Mouse (Mus musculus) olfactory bulb, adult 2 months (tissue): ENCODE data around the gene Papss1. TPM values are rescaled to one million over a fixed set of nuclear protein-coding genes. Genes with fewer than 3 reads are reported as not detected.

Source experiments
- H3K27ac ChIP-seq: fragments of 200-500 bp; 2 replicates; pipeline ENCODE4 v1.5.1; 2012; ENCODE audit warnings: low read depth, low read length; ENCODE audit not compliant: insufficient read depth
- H3K4me1 ChIP-seq: fragments of 200-500 bp; 2 replicates; pipeline ENCODE4 v1.6.1; 2012; ENCODE audit warnings: low read length; ENCODE audit not compliant: control insufficient read depth, insufficient read depth
- H3K4me3 ChIP-seq: fragments of 200-500 bp; 2 replicates; pipeline ENCODE4 v1.5.1; 2012; ENCODE audit warnings: mild to moderate bottlenecking, low read depth, low read length, moderate library complexity; ENCODE audit not compliant: insufficient read depth
- CTCF ChIP-seq: fragments of 200-500 bp; IDR thresholded peaks from 2 replicates; pipeline ENCODE4 v1.5.1; 2012; ENCODE audit warnings: low read depth, mild to moderate bottlenecking, low read length, moderate library complexity; ENCODE audit not compliant: insufficient read depth
- POLR2A ChIP-seq: fragments of 200-500 bp; IDR thresholded peaks from 2 replicates; pipeline ENCODE4 v1.6.1; 2012; ENCODE audit warnings: mild to moderate bottlenecking, low read depth, low read length, moderate library complexity; ENCODE audit not compliant: insufficient read depth
- WGBS: fragments of 180-500 bp; shearing (Covaris S2); methylation state at CpG from one replicate; pipeline ENCODE4 v1.1.7; 2018; 5-methylcytosine and 5-hydroxymethylcytosine counted together
- polyA plus RNA-seq: library from polyadenylated mRNA; stranded (reverse); fragments of >200 nt; gene quantifications from 2 replicates; pipeline ENCODE4 v1.2.4, GENCODE M21; 2012; ENCODE audit warnings: low replicate concordance; ENCODE audit not compliant: missing spikeins, insufficient read depth, insufficient read length

Gene Papss1
- polyA plus RNA-seq, 1 experiment = not detected

- Histone ChIP-seq H3K4me1 (peaks cover 10% of the 10 kb centered on the region), H3K27ac (no peak overlapping the region), H3K4me3 (no peak overlapping the region)
- no peak for TF ChIP-seq POLR2A
- TF ChIP-seq CTCF = no peak
- WGBS = 94% methylated on average over 11 of the region's 11 CpGs
These were observed 36.2 kb downstream of the Papss1 start for GRCm38 (mm10) chr3:131600726-131601125.

- Histone ChIP-seq H3K27ac (no peak overlapping the region), H3K4me1 (peaks cover 8% of the 10 kb centered on the region; the same call in 1 of the 2 replicates), H3K4me3 (no peak overlapping the region)
- TF ChIP-seq POLR2A (no peak), CTCF (no peak)
- 94% methylated on average over 1 of the region's 1 CpGs for WGBS
These were observed 36.8 kb downstream of the Papss1 start for GRCm38 (mm10) chr3:131601366-131601765.

DNA sequence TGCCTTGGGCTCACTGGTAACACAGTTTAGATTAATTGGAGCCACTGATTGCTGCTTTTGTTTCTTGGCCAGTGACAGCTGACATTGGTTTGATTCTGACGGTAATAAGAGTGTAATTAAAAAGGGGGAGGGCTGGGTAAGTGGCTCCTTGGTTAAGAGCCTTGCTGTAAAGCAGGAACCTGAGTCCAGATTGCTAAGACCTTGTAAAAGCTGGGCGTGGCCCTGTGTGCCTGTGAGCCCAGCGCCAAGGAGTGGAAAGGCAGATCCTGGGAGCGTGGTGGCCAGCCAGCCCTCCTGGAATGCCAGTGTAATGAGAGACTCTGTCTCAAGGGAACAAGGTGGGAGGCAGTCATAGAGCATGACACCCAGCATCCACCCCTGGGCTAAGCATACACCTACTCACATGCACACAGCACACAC is 38.4 kb downstream of the Papss1 start:
- Histone ChIP-seq H3K4me1 (peaks cover 8% of the 10 kb centered on the region; the same call in 1 of the 2 replicates), H3K27ac (no peak overlapping the region), H3K4me3 (no peak overlapping the region)
- 48% methylated on average over 4 of the region's 4 CpGs for WGBS
- TF ChIP-seq POLR2A (no peak), CTCF (no peak)

GRCm38 (mm10) chr3:131608112-131608511 is 43.5 kb downstream of the Papss1 start:
- no peak for TF ChIP-seq CTCF
- no peak for TF ChIP-seq POLR2A
- Histone ChIP-seq H3K4me1 (peaks cover 6% of the 10 kb centered on the region; the same call in 1 of the 2 replicates), H3K27ac (no peak overlapping the region), H3K4me3 (no peak overlapping the region)
- 92% methylated on average over 6 of the region's 6 CpGs for WGBS

DNA sequence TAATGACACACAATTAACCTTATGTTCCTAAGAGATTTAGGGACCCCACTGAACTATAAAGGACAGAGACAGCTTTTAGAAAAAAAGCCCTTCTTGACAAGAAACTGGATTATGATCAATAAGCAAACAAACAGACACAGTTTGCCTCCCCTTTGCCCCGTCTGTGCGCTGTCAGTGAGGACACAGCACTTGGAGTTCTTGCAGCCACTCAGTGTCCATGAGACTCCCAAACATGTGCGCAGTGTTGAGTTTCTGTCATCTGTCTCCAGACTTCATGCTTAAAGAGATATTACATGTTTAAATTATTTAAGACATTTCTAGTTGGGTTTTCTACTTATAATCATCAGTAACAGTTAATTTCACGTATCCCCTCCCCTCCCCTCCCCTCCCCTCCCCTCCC is 45.1 kb downstream of the Papss1 start:
- TF ChIP-seq POLR2A (no peak), CTCF (no peak)
- Histone ChIP-seq H3K4me1 (peaks cover 8% of the 10 kb centered on the region; the same call in 1 of the 2 replicates), H3K27ac (no peak overlapping the region), H3K4me3 (no peak overlapping the region)
- WGBS = 83% methylated on average over 4 of the region's 4 CpGs

DNA sequence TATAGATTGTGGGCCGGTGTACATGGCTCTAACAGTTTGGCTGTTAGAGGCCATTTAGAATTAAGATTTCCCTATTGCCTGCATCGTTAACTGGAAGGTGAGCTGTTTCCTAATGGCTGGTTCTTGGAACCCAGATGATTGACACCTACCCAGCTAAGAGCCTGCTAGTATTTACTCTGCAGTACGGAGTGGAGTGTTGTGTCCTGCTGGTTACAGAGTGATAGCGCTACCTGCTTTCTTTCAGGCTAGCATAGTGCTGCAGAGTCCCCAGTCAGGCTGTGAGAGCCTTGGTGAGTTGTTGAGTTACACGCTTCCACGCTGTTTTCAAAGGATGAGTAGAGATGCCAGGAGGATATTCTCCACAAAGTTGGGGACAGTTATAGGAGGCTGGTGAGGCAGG is 46.0 kb downstream of the Papss1 start:
- H3K27ac ChIP-seq = no peak overlapping the region
- H3K4me3 ChIP-seq = no peak overlapping the region
- 87% methylated on average over 6 of the region's 6 CpGs for WGBS
- no peak for TF ChIP-seq CTCF
- TF ChIP-seq POLR2A = no peak
- H3K4me1 ChIP-seq = peaks cover 8% of the 10 kb centered on the region; the same call in 1 of the 2 replicates

DNA sequence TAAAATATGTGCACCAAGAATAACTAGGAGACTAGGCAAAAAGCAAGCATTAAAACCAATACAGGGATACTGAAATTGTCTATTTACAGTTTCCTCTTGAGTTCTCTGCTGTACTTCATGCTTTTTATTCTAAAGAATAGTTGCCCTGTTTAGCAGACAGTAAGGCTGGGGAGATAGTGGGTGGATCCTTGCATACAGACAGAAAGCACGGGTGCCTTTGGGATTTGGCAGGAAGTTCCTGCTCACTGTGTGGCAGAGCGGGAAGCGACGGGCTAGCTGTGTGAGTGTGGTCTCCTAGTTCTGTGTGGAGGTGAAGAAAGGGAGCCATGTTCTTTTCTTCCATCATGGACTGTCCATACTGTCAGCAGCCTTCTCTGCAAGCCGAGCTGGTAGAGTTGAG is 48.3 kb downstream of the Papss1 start:
- H3K4me1 ChIP-seq = peaks cover 8% of the 10 kb centered on the region; the same call in 1 of the 2 replicates
- WGBS = 48% methylated on average over 5 of the region's 5 CpGs
- TF ChIP-seq POLR2A = no peak
- TF ChIP-seq CTCF = no peak
- no peak overlapping the region for H3K4me3 ChIP-seq
- no peak overlapping the region for H3K27ac ChIP-seq

DNA sequence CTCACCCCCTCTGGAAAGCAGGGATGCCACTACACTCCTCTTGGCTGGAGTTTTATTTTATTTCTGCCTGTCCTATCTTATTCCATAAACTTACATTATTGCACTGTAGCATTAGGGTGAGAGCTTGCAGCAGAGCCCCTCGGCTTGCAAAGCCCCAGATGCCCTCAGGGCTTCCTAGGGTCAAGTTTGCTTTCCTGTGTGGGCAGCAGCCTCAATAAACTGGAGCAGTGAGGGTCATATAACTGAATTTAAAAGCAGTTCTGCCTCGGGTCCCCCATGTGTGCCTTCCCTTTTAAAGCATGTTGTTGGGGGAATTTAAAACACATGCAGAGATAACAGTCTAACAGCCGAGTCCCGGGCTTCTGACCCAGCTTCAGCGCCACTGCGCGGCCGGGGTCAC is 49.5 kb downstream of the Papss1 start:
- 87% methylated on average over 8 of the region's 8 CpGs for WGBS
- TF ChIP-seq CTCF (no peak), POLR2A (no peak)
- H3K27ac ChIP-seq = no peak overlapping the region
- peaks cover 8% of the 10 kb centered on the region; the same call in 1 of the 2 replicates for H3K4me1 ChIP-seq
- no peak overlapping the region for H3K4me3 ChIP-seq

DNA sequence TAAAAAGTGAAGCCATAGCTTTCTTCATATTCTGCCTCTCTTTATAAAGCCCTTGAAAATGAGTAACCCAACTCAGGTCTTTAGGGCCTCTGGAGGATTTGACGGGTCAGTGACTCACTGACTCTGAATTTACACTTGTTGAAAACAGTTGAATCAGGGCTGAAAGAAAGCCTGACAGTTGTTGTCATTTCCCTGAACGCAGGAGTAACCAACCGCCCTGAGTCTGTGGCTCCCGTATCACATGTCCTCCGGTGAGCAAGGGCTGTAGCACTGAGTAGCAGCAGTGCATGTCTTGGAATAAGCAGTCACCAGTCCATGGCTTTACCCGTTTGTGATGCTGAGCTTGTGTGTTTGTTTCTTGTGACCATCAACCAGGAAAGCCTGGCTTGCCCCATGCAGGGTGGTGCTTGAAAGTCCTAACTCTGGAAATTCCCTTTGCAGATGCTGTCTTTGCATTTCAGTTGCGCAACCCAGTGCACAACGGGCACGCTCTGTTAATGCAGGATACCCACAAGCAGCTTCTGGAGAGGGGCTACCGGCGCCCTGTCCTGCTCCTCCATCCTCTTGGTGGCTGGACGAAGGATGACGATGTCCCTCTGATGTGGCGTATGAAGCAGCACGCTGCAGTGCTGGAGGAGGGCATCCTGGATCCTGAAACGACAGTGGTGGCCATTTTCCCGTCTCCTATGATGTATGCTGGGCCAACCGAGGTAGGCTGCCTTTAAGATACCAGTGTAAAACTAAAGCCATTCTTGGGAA is 54.2 kb downstream of the Papss1 start:
- Histone ChIP-seq H3K4me1 (no peaks in the 10 kb centered on the region), H3K4me3 (no peak overlapping the region), H3K27ac (no peak overlapping the region)
- TF ChIP-seq POLR2A = no peak
- no peak for TF ChIP-seq CTCF
- 95% methylated on average over 18 of the region's 18 CpGs for WGBS

- Histone ChIP-seq H3K4me3 (no peak overlapping the region), H3K27ac (no peak overlapping the region), H3K4me1 (no peaks in the 10 kb centered on the region)
- 80% methylated on average over 1 of the region's 1 CpGs for WGBS
- TF ChIP-seq CTCF (no peak), POLR2A (no peak)
These were observed 58.6 kb downstream of the Papss1 start for GRCm38 (mm10) chr3:131623208-131623607.

- Histone ChIP-seq H3K4me3 (no peak overlapping the region), H3K4me1 (no peaks in the 10 kb centered on the region), H3K27ac (no peak overlapping the region)
- TF ChIP-seq CTCF (no peak), POLR2A (no peak)
- 87% methylated on average over 9 of the region's 9 CpGs for WGBS
These were observed 59.5 kb downstream of the Papss1 start for GRCm38 (mm10) chr3:131624063-131624462.
